Mouse (Mus musculus) intestine, embryonic 14.5 days (tissue): ENCODE measurements around the gene Elavl2. TPM values are rescaled to one million over a fixed set of nuclear protein-coding genes. Genes with fewer than 3 reads are reported as not detected.

ENCODE experiments used
- ATAC-seq: fragments of 200-750 bp; cut with Nextera tagmentation; replicated peaks from 2 replicates; pipeline ENCODE4 v1.8.0; 2017; ENCODE audit warnings: low read depth, moderate number of reproducible peaks, moderate TSS enrichment, moderate library complexity; ENCODE audit not compliant: low FRiP score, low TSS enrichment
- DNase-seq: peaks from one replicate; pipeline ENCODE4 v3.0.0-alpha.2; 2018; ENCODE audit warnings: low spot score
- H3K27ac ChIP-seq: fragments of 300-500 bp; sonication (generic); 2 replicates; pipeline ENCODE4 v1.5.1; 2014; ENCODE audit warnings: low read depth, mild to moderate bottlenecking, control low read depth
- H3K27me3 ChIP-seq: fragments of 300-500 bp; sonication (generic); replicated peaks from 2 replicates; pipeline ENCODE4 v1.6.1; 2014; ENCODE audit warnings: low read length, control low read depth; ENCODE audit not compliant: control insufficient read depth, insufficient read depth
- H3K36me3 ChIP-seq: fragments of 300-500 bp; sonication (generic); 2 replicates; pipeline ENCODE4 v1.6.1; 2014; ENCODE audit warnings: low read length, control low read depth; ENCODE audit not compliant: control insufficient read depth, insufficient read depth
- H3K4me1 ChIP-seq: fragments of 300-500 bp; sonication (generic); replicated peaks from 2 replicates; pipeline ENCODE4 v1.6.1; 2014; ENCODE audit warnings: low read length, control low read depth, mixed read lengths; ENCODE audit not compliant: control insufficient read depth, insufficient read depth
- H3K4me2 ChIP-seq: fragments of 300-500 bp; sonication (generic); 2 replicates; pipeline ENCODE4 v1.6.1; 2014; ENCODE audit warnings: low read length
- H3K4me3 ChIP-seq: fragments of 300-500 bp; sonication (generic); 2 replicates; pipeline ENCODE4 v1.5.1; 2014; ENCODE audit warnings: low read depth, low read length, control low read depth, mixed read lengths
- H3K9ac ChIP-seq: fragments of 300-500 bp; sonication (generic); 2 replicates; pipeline ENCODE4 v1.6.1; 2014; ENCODE audit warnings: mild to moderate bottlenecking, low read length
- H3K9me3 ChIP-seq: fragments of 300-500 bp; sonication (generic); 2 replicates; pipeline ENCODE4 v1.6.1; 2016; ENCODE audit warnings: low read length, control low read depth; ENCODE audit not compliant: control insufficient read depth
- WGBS: fragments of 180-500 bp; shearing (Covaris S2); extraction: QIAGEN DNeasy Blood & Tissue Kit; methylation state at CpG from one replicate; pipeline ENCODE4 v1.1.7; 2014; 5-methylcytosine and 5-hydroxymethylcytosine counted together
- polyA plus RNA-seq: library from polyadenylated mRNA; unstranded; fragments of >200 nt; fragmentation: Nextera tagmentation; extraction: Ambion mirVana; gene quantifications from 2 replicates; pipeline ENCODE4 v1.2.1, GENCODE M21; 2014

Gene Elavl2
- polyA plus RNA-seq, 1 experiment from 2014 or later: 6.6 TPM

DNA sequence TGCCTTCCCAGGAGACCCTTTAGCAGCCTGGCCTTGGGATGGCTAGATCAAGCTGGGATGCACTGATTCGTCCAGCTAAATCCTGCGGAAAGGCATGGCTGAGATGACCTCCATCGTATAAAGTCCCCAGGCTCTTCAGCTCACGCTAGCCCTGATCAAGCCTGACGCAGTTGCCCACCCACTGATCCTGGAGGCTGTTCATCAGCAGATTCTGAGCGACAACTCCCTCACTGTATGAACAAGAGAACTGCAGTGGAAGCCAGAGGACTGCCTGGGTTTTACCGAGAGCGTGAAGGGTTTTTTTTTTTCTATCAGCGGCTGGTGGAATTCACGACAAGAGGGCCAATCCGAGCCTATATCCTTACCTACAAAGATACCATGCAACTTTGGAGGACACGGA is 35.3 kb downstream of the Elavl2 start:
- no peak overlapping the region for H3K9ac ChIP-seq
- no peaks in the 10 kb centered on the region for H3K9me3 ChIP-seq

DNA sequence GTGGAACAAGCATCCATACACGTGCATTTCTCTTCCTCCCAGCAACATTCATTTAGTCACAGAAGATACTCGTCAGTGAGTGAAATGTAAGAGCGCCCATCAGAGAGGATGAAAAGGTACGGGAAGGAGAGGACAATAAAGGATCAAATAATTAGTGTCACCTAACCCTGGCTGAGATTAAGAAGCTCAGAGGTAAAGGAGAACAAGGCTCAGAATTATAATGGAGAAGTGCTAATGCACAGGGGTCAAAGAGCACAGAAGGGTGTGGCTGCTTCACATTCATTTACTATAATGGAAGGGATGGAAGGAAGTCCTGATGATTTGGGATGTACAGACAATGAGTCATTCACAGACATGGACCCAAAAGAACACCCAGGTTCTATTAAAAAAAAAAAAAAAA is 36.6 kb downstream of the Elavl2 start:
- ATAC-seq (no peak), DNase-seq (no peak)
- Histone ChIP-seq H3K27ac (no peak overlapping the region), H3K9me3 (no peaks in the 10 kb centered on the region), H3K9ac (no peak overlapping the region), H3K4me1 (no peaks in the 10 kb centered on the region), H3K4me2 (no peak overlapping the region), H3K27me3 (no peaks in the 10 kb centered on the region), H3K4me3 (no peak overlapping the region), H3K36me3 (no peaks in the 10 kb centered on the region)
- WGBS: 69% methylated on average over 4 of the region's 4 CpGs

More for the DNA sequence above, 35.3 kb downstream of the Elavl2 start:
- Histone ChIP-seq H3K4me3 (no peak overlapping the region), H3K27me3 (peaks cover 11% of the 10 kb centered on the region), H3K36me3 (no peaks in the 10 kb centered on the region), H3K4me1 (no peaks in the 10 kb centered on the region), H3K27ac (no peak overlapping the region), H3K4me2 (no peak overlapping the region)
- no peak for ATAC-seq
- no peak for DNase-seq
- WGBS: 85% methylated on average over 12 of the region's 12 CpGs

DNA sequence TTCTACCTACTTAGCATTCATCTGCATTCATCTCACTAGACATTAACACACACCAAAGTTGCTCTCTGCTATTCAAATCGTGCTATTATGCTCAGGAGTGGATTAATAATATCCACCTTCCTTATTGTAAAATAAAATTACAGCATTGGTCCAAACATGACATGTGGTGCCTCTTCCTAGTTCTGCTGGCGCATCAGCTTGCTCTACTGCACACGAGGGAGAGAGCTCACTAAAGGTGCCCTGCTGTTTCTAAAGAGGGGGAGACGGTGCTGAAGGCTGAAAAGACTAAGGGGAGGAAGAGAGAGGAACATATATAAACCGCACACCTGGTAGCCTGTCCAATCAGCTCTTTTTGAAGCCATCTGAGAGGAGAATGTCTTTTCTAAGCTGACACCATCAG is 38.1 kb downstream of the Elavl2 start:
- DNase-seq (no peak), ATAC-seq (no peak)
- no peak overlapping the region for H3K4me3 ChIP-seq
- no peak overlapping the region for H3K4me2 ChIP-seq
- no peaks in the 10 kb centered on the region for H3K9me3 ChIP-seq
- H3K4me1 ChIP-seq: no peaks in the 10 kb centered on the region
- 63% methylated on average over 5 of the region's 5 CpGs for WGBS
- no peaks in the 10 kb centered on the region for H3K36me3 ChIP-seq
- H3K9ac ChIP-seq: no peak overlapping the region
- no peak overlapping the region for H3K27ac ChIP-seq
- no peaks in the 10 kb centered on the region for H3K27me3 ChIP-seq

DNA sequence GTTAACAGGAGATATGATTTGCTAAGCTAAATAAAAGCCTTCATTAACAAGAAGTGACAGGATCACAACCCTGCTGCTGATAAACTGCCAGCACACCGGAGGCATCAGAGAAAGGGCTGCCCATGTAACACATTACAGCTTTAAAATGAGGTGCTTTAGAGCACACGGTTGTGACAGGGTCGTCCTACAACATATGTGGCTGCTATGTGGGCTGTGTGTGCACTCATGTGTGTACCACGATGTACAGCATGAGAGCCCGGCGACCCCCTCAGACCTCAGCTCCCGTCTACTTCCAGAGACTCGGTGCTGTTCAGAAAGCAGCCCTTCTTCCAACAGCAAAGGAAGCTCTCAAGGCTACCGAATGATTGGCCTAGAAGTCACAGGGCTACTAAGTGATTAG is 47.4 kb downstream of the Elavl2 start:
- no peak for DNase-seq
- H3K9me3 ChIP-seq: no peaks in the 10 kb centered on the region
- H3K27me3 ChIP-seq: no peaks in the 10 kb centered on the region
- no peak overlapping the region for H3K4me3 ChIP-seq
- H3K4me1 ChIP-seq: no peaks in the 10 kb centered on the region
- ATAC-seq: no peak
- WGBS: 65% methylated on average over 9 of the region's 9 CpGs
- no peak overlapping the region for H3K4me2 ChIP-seq
- H3K9ac ChIP-seq: no peak overlapping the region
- H3K27ac ChIP-seq: no peak overlapping the region
- H3K36me3 ChIP-seq: no peaks in the 10 kb centered on the region

DNA sequence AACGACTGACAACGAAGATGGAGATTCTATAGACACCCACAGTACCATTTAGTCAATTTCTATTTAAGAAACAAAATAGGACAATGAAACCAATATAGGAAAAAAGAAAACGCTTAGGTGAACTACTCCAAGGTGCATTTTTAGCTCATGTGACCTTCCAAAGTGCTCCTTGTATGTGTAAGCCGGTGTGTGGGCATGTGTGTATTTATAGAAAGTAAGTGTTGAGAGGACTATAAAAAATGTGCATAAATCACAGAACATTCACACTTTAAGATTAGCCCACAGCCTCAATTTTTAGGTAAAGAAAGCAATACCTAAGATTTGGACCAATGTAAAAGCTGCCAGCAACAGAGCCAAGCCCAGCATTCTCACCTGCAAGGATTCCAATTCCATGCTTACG is 51.0 kb downstream of the Elavl2 start:
- H3K4me3 ChIP-seq: no peak overlapping the region
- H3K36me3 ChIP-seq: no peaks in the 10 kb centered on the region
- H3K27ac ChIP-seq: no peak overlapping the region
- H3K9ac ChIP-seq: no peak overlapping the region
- WGBS: 82% methylated on average over 5 of the region's 5 CpGs
- no peaks in the 10 kb centered on the region for H3K4me1 ChIP-seq
- H3K27me3 ChIP-seq: no peaks in the 10 kb centered on the region
- no peak overlapping the region for H3K4me2 ChIP-seq
- ATAC-seq (no peak), DNase-seq (no peak)
- H3K9me3 ChIP-seq: no peaks in the 10 kb centered on the region

DNA sequence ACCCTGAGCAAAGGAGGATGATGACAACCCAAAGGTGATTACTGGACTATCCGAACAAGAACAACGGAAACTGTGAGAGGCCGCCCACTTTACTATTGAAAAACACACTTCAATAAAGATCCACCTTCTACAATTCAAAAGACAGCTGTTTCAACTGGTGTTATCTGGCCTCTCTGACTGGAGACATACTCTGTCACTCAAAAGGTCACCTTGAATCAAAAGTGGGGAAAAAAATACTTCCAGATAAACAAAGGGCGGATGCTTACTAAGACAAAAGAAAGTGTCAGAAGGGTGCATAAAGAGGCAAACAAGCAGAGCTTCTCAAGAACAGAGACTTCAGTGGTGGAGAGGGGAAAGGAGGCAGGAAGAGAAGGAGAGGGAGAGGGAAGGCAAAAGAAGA is 66.4 kb downstream of the Elavl2 start:
- Histone ChIP-seq H3K9me3 (no peaks in the 10 kb centered on the region), H3K27me3 (no peaks in the 10 kb centered on the region), H3K9ac (no peak overlapping the region), H3K36me3 (no peaks in the 10 kb centered on the region), H3K4me1 (no peaks in the 10 kb centered on the region), H3K4me3 (no peak overlapping the region), H3K4me2 (no peak overlapping the region), H3K27ac (no peak overlapping the region)
- ATAC-seq: no peak
- 89% methylated on average over 4 of the region's 4 CpGs for WGBS
- no peak for DNase-seq

DNA sequence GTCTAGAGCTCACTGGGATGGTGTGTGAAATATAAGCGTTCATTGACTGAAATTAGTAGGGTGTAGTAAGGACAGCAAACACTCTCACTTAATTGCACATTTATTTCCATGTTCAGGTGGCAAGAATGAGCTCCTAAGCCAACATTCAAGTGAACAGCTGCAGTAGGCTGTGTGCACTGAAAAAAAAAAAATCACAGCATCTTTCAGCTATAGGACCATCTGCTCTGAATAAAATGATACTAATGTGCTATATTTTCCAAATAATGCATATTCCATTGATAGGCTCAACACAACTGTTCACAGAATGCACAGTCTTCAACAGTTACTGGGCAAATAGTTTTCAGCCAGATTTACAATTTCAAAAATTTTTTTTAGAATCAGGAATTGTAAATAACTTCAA is 89.8 kb downstream of the Elavl2 start:
- 92% methylated on average over 1 of the region's 1 CpGs for WGBS
- Histone ChIP-seq H3K4me1 (no peaks in the 10 kb centered on the region), H3K4me3 (no peak overlapping the region), H3K4me2 (no peak overlapping the region), H3K27ac (no peak overlapping the region), H3K36me3 (no peaks in the 10 kb centered on the region), H3K27me3 (no peaks in the 10 kb centered on the region), H3K9me3 (no peaks in the 10 kb centered on the region), H3K9ac (no peak overlapping the region)
- no peak for ATAC-seq
- DNase-seq: no peak

DNA sequence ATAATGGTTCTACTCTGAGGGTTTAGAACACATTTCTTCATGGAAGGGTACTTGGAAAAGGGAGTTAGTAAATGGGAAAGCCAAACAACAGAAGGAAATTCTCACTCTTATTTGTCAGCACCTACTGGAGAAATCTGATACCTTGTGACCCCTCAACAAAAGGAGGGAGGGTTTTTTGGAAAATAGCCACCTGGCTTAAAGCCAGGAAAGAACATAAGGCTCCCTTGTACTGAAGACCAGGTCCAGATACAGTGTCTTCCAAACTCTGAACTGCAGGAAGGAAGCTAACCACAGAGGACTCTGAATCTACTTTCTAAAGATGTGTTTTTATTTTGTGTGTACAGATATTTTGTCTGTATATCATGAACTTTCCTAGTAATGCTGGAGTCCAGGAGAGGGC is 102.9 kb downstream of the Elavl2 start:
- ATAC-seq (no peak), DNase-seq (no peak)
- no peaks in the 10 kb centered on the region for H3K27me3 ChIP-seq
- no peak overlapping the region for H3K4me2 ChIP-seq
- H3K9ac ChIP-seq: no peak overlapping the region
- H3K9me3 ChIP-seq: no peaks in the 10 kb centered on the region
- H3K4me1 ChIP-seq: no peaks in the 10 kb centered on the region
- no peak overlapping the region for H3K4me3 ChIP-seq
- no peaks in the 10 kb centered on the region for H3K36me3 ChIP-seq
- H3K27ac ChIP-seq: no peak overlapping the region

DNA sequence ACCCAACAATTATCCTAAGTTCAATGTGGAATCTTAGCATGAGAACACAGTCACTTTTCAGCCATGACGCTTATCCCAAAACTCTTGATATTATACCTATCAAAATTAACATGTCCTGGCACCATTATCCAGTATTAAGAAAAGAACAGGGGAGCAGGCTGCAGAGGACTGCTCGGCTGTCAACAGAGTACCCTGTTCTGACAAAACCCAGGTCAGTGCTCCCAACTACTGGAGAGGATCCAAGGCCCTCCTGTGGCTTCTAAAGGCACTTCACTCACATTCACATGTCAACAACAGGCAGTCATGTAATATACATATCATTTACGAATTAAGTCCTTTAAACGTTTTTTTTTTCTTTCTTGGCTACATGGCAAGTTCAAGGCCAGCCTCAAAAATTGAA is 105.3 kb downstream of the Elavl2 start:
- Histone ChIP-seq H3K9me3 (no peaks in the 10 kb centered on the region), H3K27me3 (no peaks in the 10 kb centered on the region), H3K9ac (no peak overlapping the region), H3K36me3 (no peaks in the 10 kb centered on the region), H3K27ac (no peak overlapping the region), H3K4me3 (no peak overlapping the region), H3K4me2 (no peak overlapping the region), H3K4me1 (no peaks in the 10 kb centered on the region)
- DNase-seq (no peak), ATAC-seq (no peak)
- WGBS: 53% methylated on average over 4 of the region's 4 CpGs
